Mouse (Mus musculus) testis, adult 2 months (tissue): ENCODE measurements around the gene Phtf1. TPM values are rescaled to one million over a fixed set of nuclear protein-coding genes. Genes with fewer than 3 reads are reported as not detected.

Experiments used
- H3K27ac ChIP-seq: fragments of 200-500 bp; 2 replicates; pipeline ENCODE4 v1.5.1; 2012; ENCODE audit warnings: low read depth, low read length; ENCODE audit not compliant: control insufficient read depth, insufficient read depth
- H3K27me3 ChIP-seq: fragments of 200-500 bp; 2 replicates; pipeline ENCODE4 v1.6.1; 2012; ENCODE audit warnings: mild to moderate bottlenecking, low read length, moderate library complexity; ENCODE audit not compliant: control insufficient read depth, insufficient read depth
- H3K36me3 ChIP-seq: fragments of 200-500 bp; 2 replicates; pipeline ENCODE4 v1.6.1; 2012; ENCODE audit warnings: mild to moderate bottlenecking, low read length; ENCODE audit not compliant: control insufficient read depth, insufficient read depth
- H3K4me1 ChIP-seq: fragments of 200-500 bp; 2 replicates; pipeline ENCODE4 v1.6.1; 2012; ENCODE audit warnings: low read length; ENCODE audit not compliant: control insufficient read depth, insufficient read depth
- H3K4me3 ChIP-seq: fragments of 200-500 bp; 2 replicates; pipeline ENCODE4 v1.5.1; 2012; ENCODE audit warnings: low read depth, mild to moderate bottlenecking, low read length, moderate library complexity, mixed read lengths; ENCODE audit not compliant: control insufficient read depth
- CTCF ChIP-seq: fragments of 200-500 bp; IDR thresholded peaks from 2 replicates; pipeline ENCODE4 v1.5.1; 2012; ENCODE audit warnings: low read depth, mild to moderate bottlenecking, inconsistent platforms, low read length, moderate library complexity; ENCODE audit not compliant: control insufficient read depth, insufficient read depth, insufficient replicate concordance
- POLR2A ChIP-seq: fragments of 200-500 bp; IDR thresholded peaks from 2 replicates; pipeline ENCODE4 v1.6.1; 2012; ENCODE audit warnings: low read depth, mild to moderate bottlenecking, inconsistent platforms, low read length, moderate library complexity; ENCODE audit not compliant: control insufficient read depth
- polyA plus RNA-seq: library from polyadenylated mRNA; depleted of rRNA; stranded (reverse); fragments of >200 nt; gene quantifications from 2 replicates; pipeline ENCODE4 v1.2.3, GENCODE M21; 2012; rRNA removed

Gene Phtf1
- polyA plus RNA-seq, 1 experiment: 24.2 TPM

DNA sequence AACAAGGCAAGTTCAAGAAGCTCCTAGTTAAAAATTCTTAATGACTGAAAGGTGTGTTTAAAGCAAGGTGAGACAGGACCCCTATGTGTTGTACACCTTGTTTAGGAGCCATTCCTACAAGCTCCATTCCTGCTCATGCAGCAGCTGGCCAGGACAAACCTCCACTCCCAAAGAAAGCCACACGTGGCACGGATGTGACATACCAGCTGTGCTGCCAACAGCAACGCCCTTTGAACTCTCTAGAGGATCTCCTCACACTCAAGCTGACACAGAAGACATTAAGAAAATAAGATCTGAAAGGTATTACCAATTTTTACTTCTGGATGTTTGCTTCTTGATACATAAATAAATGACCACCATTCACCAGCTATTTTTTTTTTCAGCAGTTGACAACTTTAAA is 59.0 kb downstream of the Phtf1 start:
- H3K4me1 ChIP-seq: no peaks in the 10 kb centered on the region
- no peak overlapping the region for H3K27ac ChIP-seq
- no peaks in the 10 kb centered on the region for H3K27me3 ChIP-seq
- H3K36me3 ChIP-seq: no peaks in the 10 kb centered on the region
- no peak overlapping the region for H3K4me3 ChIP-seq
- TF ChIP-seq POLR2A (no peak), CTCF (no peak)

DNA sequence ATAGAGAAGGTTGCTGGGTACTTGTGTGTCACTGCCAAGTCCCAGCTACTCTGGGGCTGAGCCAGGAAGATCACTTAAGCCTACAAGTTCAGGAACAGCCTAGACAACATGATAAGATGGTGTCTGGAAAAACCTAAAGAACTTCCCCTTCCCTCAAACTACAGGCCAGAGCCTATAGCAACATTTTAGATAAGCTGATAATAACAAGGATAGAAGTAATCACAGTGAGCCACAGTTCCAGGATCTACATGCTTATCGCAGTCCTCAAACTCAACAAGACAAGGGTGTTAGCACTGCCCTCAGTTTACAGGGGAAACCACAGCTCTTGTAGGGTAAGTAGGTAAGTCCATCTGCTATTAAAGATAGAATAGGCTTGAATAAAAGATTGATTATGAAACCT is 64.2 kb downstream of the Phtf1 start:
- Histone ChIP-seq H3K36me3 (no peaks in the 10 kb centered on the region), H3K27me3 (no peaks in the 10 kb centered on the region), H3K27ac (no peak overlapping the region), H3K4me3 (no peak overlapping the region), H3K4me1 (no peaks in the 10 kb centered on the region)
- TF ChIP-seq CTCF (no peak), POLR2A (no peak)

GRCm38 (mm10) chr3:104032747-104033146 is 64.8 kb downstream of the Phtf1 start:
- H3K27me3 ChIP-seq: no peaks in the 10 kb centered on the region
- no peak for TF ChIP-seq CTCF
- no peak for TF ChIP-seq POLR2A
- no peaks in the 10 kb centered on the region for H3K36me3 ChIP-seq
- H3K4me3 ChIP-seq: no peak overlapping the region
- no peaks in the 10 kb centered on the region for H3K4me1 ChIP-seq
- H3K27ac ChIP-seq: no peak overlapping the region

DNA sequence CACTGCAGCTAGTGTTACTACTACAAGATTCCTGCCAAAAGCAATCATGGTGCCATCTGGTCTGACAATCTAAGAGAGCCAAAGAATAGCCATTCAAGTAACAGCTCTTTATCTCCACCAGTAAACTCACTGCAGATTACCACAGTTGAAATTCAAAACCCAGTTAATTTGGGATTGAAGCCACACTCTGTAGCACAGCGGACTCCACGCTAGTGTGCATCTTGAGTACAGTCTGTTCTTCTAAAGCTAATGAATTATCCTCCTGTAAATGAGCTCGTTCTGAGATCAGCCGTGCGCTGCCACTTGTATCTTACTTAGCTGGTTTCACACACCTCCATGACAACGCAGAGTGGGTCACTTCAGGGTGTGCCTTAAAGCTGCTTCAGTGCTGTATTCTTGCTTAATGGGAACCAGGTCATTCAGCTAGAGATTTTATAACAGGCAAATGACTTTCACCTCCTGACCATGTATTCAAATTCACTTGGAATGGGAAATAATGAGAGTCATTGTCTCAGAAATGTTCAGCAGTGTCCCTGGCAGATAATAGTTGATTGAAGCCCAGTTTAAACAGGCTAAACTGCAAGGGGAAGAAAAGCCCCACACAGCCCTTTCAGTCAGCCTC is 91.2 kb downstream of the Phtf1 start:
- TF ChIP-seq CTCF (no peak), POLR2A (no peak)
- Histone ChIP-seq H3K4me1 (no peaks in the 10 kb centered on the region), H3K4me3 (no peak overlapping the region), H3K27me3 (no peaks in the 10 kb centered on the region), H3K27ac (no peak overlapping the region), H3K36me3 (no peaks in the 10 kb centered on the region)

DNA sequence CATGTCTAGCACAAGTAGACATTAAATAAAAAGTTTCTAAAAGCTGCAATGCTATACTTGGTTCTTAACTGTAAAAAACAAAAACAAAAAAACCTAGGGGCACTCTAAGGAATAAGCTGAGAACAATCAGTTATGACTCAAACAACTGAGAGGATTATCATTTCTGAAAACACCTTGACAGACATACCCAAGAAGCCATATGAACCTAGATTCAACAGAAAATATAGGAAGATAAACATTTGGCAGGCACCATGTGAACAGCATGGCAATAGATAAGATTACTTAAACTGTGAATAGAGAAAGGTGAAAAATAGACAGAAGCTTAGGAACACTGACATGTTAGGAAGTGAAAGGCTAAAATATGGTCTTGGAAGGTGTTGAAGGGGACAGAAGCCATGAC is 101.5 kb downstream of the Phtf1 start:
- Histone ChIP-seq H3K4me3 (no peak overlapping the region), H3K4me1 (no peaks in the 10 kb centered on the region), H3K27ac (no peak overlapping the region), H3K36me3 (no peaks in the 10 kb centered on the region), H3K27me3 (no peaks in the 10 kb centered on the region)
- TF ChIP-seq CTCF: no peak
- TF ChIP-seq POLR2A: no peak

Other genes with a start within 250 kb of the Phtf1 start
- 4.1 and 4.5 TPM in 2 replicates for gene Olfml3, start 230.1 kb upstream of the Phtf1 start, polyA plus RNA-seq
- not detected in 2 replicates for gene Gm10964, start 228.7 kb upstream of the Phtf1 start, polyA plus RNA-seq
- gene Hipk1, start 176.5 kb upstream of the Phtf1 start, polyA plus RNA-seq: 203 and 224 TPM in 2 replicates
- 7.6 and 8.5 TPM in 2 replicates for gene Dclre1b, start 158.7 kb upstream of the Phtf1 start, polyA plus RNA-seq
- 33.9 and 36.2 TPM in 2 replicates for gene Ap4b1, start 158.6 kb upstream of the Phtf1 start, polyA plus RNA-seq
- 2.2 TPM in 2 replicates for gene Gm43064, start 158.5 kb upstream of the Phtf1 start, polyA plus RNA-seq
- gene Bcl2l15, start 135.5 kb upstream of the Phtf1 start, polyA plus RNA-seq: 0.68 and 3.2 TPM in 2 replicates
- 0.77 and 2.7 TPM in 2 replicates for gene Ptpn22, start 108.3 kb upstream of the Phtf1 start, polyA plus RNA-seq
- gene Rsbn1, start 54.0 kb upstream of the Phtf1 start, polyA plus RNA-seq: 22.1 TPM in 2 replicates